ENCODE assay signal across 8 mouse cellular contexts in the genomic region with DNA sequence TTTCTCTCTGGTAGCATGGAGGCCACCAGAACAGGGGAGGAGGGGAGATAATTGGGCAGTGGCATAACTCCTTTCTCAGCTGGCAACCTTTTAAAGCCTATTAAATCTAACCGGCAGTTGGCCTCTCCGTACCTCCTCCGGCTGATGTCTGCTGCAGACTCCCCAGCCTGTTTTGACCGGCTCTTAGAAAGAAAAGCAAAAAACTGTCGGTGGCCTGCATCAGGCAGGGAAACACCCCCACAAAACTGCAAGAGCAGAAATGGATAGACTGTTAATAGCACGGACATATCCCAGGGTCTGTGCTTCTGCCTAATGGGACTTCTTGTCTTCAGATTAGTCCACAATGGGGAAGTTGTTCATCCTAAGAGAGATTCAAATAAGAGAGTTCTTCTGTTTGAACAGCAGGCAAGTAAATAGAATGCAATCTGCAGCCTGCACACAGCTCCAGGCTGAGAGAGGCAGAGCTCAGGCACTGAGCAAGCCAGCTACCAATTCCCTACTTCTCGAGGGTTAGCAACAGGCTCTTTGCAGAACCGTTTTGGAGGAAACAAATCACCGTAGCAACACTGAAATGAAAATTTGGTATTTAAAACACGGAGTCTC. TPM values are rescaled to one million over a fixed set of nuclear protein-coding genes. Genes with fewer than 3 reads are reported as not detected.
A peak's percentile ranks its signal among the peaks of the same experiment; 100 is the strongest.
DNase-seq lines count a peak whose midpoint lies in the region; ATAC-seq and TF ChIP-seq lines count a peak whose summit lies in the region.

No protein-coding gene starts in this region.

- H3K36me3 ChIP-seq in kidney, embryonic 16.5 days (ENCODE audit: insufficient read depth, low read length) = no peaks in the 10 kb centered on the region
- H3K36me3 ChIP-seq in kidney, adult 2 months (ENCODE audit: control insufficient read depth, insufficient read depth, low read length) = no peaks in the 10 kb centered on the region
- H3K36me3 ChIP-seq in forebrain, embryonic 11.5 days (ENCODE audit: control insufficient read depth, insufficient read depth, low read length) = no peaks in the 10 kb centered on the region
- H3K36me3 ChIP-seq in midbrain, embryonic 12.5 days = no peaks in the 10 kb centered on the region

- 19% methylated on average over 10 of the region's 10 CpGs for WGBS in kidney, embryonic 16.5 days
- 27% methylated on average over 10 of the region's 10 CpGs for WGBS in kidney, adult 2 months
- WGBS in forebrain, embryonic 11.5 days = 14% methylated on average over 10 of the region's 10 CpGs
- WGBS in midbrain, embryonic 12.5 days = 11% methylated on average over 10 of the region's 10 CpGs

- peak overlapping the region; percentile 65 for H3K27ac ChIP-seq in kidney, embryonic 16.5 days (ENCODE audit: low read length)
- no peak overlapping the region for H3K27ac ChIP-seq in kidney, adult 2 months (ENCODE audit: insufficient read depth, low read depth, low read length)
- H3K27ac ChIP-seq in forebrain, embryonic 11.5 days (ENCODE audit: low read depth, low read length) = peak overlapping the region; percentile 19; the same call in 1 of the 2 replicates
- H3K27ac ChIP-seq in midbrain, embryonic 12.5 days (replicated peaks) = peak overlapping the region; percentile 52

- H3K27me3 ChIP-seq in kidney, embryonic 16.5 days (ENCODE audit: insufficient read depth, low read length) = no peaks in the 10 kb centered on the region
- no peaks in the 10 kb centered on the region for H3K27me3 ChIP-seq in kidney, adult 2 months (replicated peaks; ENCODE audit: control insufficient read depth, insufficient read depth, low read length)
- no peaks in the 10 kb centered on the region for H3K27me3 ChIP-seq in forebrain, embryonic 11.5 days (ENCODE audit: control insufficient read depth, insufficient read depth, low read length)
- H3K27me3 ChIP-seq in midbrain, embryonic 12.5 days = no peaks in the 10 kb centered on the region

- H3K4me2 ChIP-seq in kidney, embryonic 16.5 days (replicated peaks; ENCODE audit: low read depth, low read length) = peak overlapping the region; percentile 42
- peak overlapping the region; percentile 28; the same call in 1 of the 2 replicates for H3K4me2 ChIP-seq in forebrain, embryonic 11.5 days (ENCODE audit: low read depth, low read length, severe bottlenecking)
- H3K4me2 ChIP-seq in midbrain, embryonic 12.5 days (replicated peaks) = peak overlapping the region; percentile 27

- no peak for TF ChIP-seq POLR2A in kidney, adult 2 months (IDR thresholded peaks at IDR 0.05; ENCODE audit: low read depth, low read length)

- H3K9me3 ChIP-seq in kidney, embryonic 16.5 days (ENCODE audit: low read length) = peaks cover 6% of the 10 kb centered on the region; the same call in 1 of the 2 replicates
- no peaks in the 10 kb centered on the region for H3K9me3 ChIP-seq in forebrain, embryonic 11.5 days (ENCODE audit: control insufficient read depth, low read length)
- peaks cover 4% of the 10 kb centered on the region; the same call in 1 of the 2 replicates for H3K9me3 ChIP-seq in midbrain, embryonic 12.5 days

- no peak for TF ChIP-seq CTCF in kidney, adult 2 months (conservative IDR thresholded peaks at IDR 0.05; ENCODE audit: insufficient read depth, insufficient read length, low read depth, low read length)

- DNase-seq in kidney, adult 2 months = no peak
- DNase-seq in forebrain, embryonic 11.5 days (ENCODE audit: low spot score) = peak; percentile 65
- peak; percentile 80 for DNase-seq in layer of hippocampus, adult 9-11 months
- DNase-seq in thymus, postnatal 14 days = no peak
- no peak for DNase-seq in cerebellum, adult 11-12 months

- H3K9ac ChIP-seq in kidney, embryonic 16.5 days (replicated peaks; ENCODE audit: low read length) = 0 out of 2 replicates have a peak overlapping the region, but pooled peaks have one; percentile 4
- no peak overlapping the region; the same call in 1 of the 2 replicates for H3K9ac ChIP-seq in forebrain, embryonic 11.5 days (ENCODE audit: low read length)
- 0 out of 2 replicates have a peak overlapping the region, but pooled peaks have one; percentile 0 for H3K9ac ChIP-seq in midbrain, embryonic 12.5 days (replicated peaks)

- H3K4me3 ChIP-seq in kidney, embryonic 16.5 days (ENCODE audit: low read length) = peak overlapping the region; percentile 26
- H3K4me3 ChIP-seq in kidney, adult 2 months (ENCODE audit: insufficient read depth, low read depth, low read length) = no peak overlapping the region
- no peak overlapping the region for H3K4me3 ChIP-seq in forebrain, embryonic 11.5 days (ENCODE audit: low read depth, low read length)
- no peak overlapping the region for H3K4me3 ChIP-seq in midbrain, embryonic 12.5 days

- H3K4me1 ChIP-seq in kidney, embryonic 16.5 days (ENCODE audit: insufficient read depth, low read length) = peaks cover 11% of the 10 kb centered on the region; the same call in 1 of the 2 replicates
- no peaks in the 10 kb centered on the region for H3K4me1 ChIP-seq in kidney, adult 2 months (ENCODE audit: control insufficient read depth, insufficient read depth, low read length)
- no peaks in the 10 kb centered on the region; the same call in 1 of the 2 replicates for H3K4me1 ChIP-seq in forebrain, embryonic 11.5 days (replicated peaks; ENCODE audit: control insufficient read depth, insufficient read depth, low read length)
- H3K4me1 ChIP-seq in midbrain, embryonic 12.5 days = peaks cover 13% of the 10 kb centered on the region

- peak; percentile 42; the same call in 1 of the 2 replicates for ATAC-seq in kidney, embryonic 16.5 days (ENCODE audit: low FRiP score, low TSS enrichment)
- ATAC-seq in forebrain, embryonic 11.5 days (replicated peaks; ENCODE audit: low FRiP score) = peak; percentile 72
- ATAC-seq in midbrain, embryonic 12.5 days (ENCODE audit: low FRiP score, low read depth) = peak; percentile 63
- no peak for ATAC-seq in megakaryocyte-erythroid progenitor cell, adult 5-6 weeks (replicated peaks; ENCODE audit: low FRiP score, low TSS enrichment, poor library complexity, severe bottlenecking)

RNA-seq across cellular contexts. Expression of gene Atp23, which starts 55.7 kb away (rescaled TPM):
- polyA plus RNA-seq in kidney, embryonic 16.5 days (2015; fragmentation: Nextera tagmentation; extraction: Ambion mirVana) = 16.5 and 18.4 TPM in 2 replicates
- polyA plus RNA-seq in kidney, adult 2 months (2012; rRNA removed) = 11.2 and 14.2 TPM in 2 replicates
- polyA plus RNA-seq in forebrain, embryonic 11.5 days (2014; fragmentation: Nextera tagmentation; extraction: Ambion mirVana) = 15.5 and 23.2 TPM in 2 replicates
- polyA plus RNA-seq in midbrain, embryonic 12.5 days (2016; fragmentation: Nextera tagmentation; extraction: Ambion mirVana) = 14.4 and 15.0 TPM in 2 replicates
- total RNA-seq in megakaryocyte-erythroid progenitor cell, adult 5-6 weeks (2014; fragmentation: Nextera tagmentation) = 16.0 and 28.8 TPM in 2 replicates
- 5.8 and 16.2 TPM in 2 replicates for total RNA-seq in megakaryocyte-erythroid progenitor cell, adult 5-6 weeks (2017)

Comparison
In these comparisons a context has a peak if more than half of its experiments do, and no peak if none do; other contexts are left out.
1. DNase-seq: peak in forebrain, embryonic 11.5 days (single experiment) and layer of hippocampus, adult 9-11 months (single experiment); none in kidney, adult 2 months (single experiment), thymus, postnatal 14 days (single experiment) and cerebellum, adult 11-12 months (single experiment).
2. Peak in every context shown above with its lines, with median percentiles within 50 percentile points of each other: H3K4me2 ChIP-seq.